Mouse (Mus musculus): ENCODE measurements at regions not wholly inside any gene's neighbourhood (a gene's known extent, or its start where the extent isn't known, plus 50 kb on each side); places are given as distances from the start of the nearest gene placed in this dataset.

DNA sequence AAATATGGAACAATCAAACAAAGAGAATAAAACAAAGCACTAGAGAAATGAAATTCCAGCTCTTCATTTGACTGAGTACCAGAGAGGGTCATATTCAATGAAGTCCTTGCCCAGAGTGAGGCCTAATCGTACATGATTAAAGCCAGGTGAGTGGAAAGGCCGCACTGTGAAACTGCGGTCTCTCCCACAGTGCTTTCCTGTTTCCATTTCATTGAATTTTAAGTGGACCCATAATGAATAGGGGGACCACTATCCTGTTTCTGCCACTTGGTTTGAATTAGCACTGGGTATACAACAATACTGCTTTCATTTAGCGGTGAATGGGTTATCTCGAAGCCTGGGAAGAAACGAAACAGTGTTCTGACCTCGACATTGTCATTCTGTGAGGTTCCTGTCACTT is 144.2 kb upstream of the Dkk2 start:
- TF ChIP-seq USF1 (IDR thresholded peaks at IDR 0.05; ENCODE audit: low read depth) (no peak), TCF12 (IDR thresholded peaks at IDR 0.05; ENCODE audit: insufficient read depth, poor library complexity, severe bottlenecking) (no peak)
